Comparison of ENCODE assay signal across 9 mouse cellular contexts in the genomic region with DNA sequence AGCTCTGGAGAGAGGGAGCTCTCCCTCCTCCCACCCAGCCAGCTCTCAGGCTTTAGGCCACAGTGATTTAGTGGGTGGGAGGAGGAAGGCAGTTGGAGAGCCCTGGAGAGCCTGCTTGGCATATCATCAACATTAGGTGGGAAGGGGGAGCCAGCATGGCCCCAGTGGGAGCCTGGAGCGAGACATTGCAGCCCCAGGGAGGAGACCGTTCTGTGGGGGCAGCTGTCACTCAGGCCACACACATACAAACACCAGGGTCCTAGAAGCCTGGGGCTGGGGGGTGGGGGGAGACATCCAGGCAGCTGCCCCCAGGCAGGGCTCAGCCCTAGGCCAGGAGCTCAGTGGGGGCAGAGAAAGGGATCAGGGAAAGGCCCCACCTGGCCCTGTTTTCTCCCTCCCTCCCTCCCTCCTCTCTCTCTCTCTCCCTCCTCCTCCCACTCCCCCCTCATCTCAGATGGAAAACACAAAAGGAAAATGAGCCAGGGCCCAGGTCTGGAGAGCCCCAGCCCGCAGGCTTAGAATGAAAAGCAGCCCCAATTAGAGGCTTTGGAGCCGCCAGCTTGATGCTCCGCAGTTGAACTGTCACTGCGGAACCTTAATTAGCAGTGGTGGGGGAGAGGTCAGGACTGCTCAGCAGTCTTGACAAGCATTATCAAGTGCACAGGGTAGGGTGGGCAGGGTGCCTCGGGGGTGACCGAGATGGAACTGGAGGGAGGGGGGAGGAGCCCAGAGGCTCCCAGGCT.
A peak's percentile ranks its signal among the peaks of the same experiment; 100 is the strongest.
DNase-seq lines count a peak whose midpoint lies in the region; ATAC-seq lines count a peak whose summit lies in the region.
"Had no signal": no experiment of that assay in that cellular context is flagged by ENCODE, and none has a peak within 500 bp of the region (broad histone marks: within the 10 kb centered on the region; RNA-seq: fewer than 3 reads in every experiment).

No protein-coding gene starts in this region.

- peak overlapping the region; percentile 11 for H3K4me2 ChIP-seq in liver, embryonic 11.5 days

- H3K27me3 ChIP-seq in liver, embryonic 11.5 days (replicated peaks; ENCODE audit: control insufficient read depth, insufficient read depth, low read length): no peaks in the 10 kb centered on the region
- H3K27me3 ChIP-seq: Patski had no signal

- intact Hi-C loops in gastrocnemius, postnatal 36 days (cut with DNase I): no loop called here

- H3K9ac ChIP-seq in liver, embryonic 11.5 days (ENCODE audit: low read depth, low read length): 0 out of 2 replicates have a peak overlapping the region, but pooled peaks have one; percentile 31

- H3K27ac ChIP-seq in liver, embryonic 11.5 days (ENCODE audit: low read depth, low read length): peak overlapping the region; percentile 35; the same call in 1 of the 2 replicates

- H3K4me1 ChIP-seq in liver, embryonic 11.5 days (replicated peaks; ENCODE audit: control insufficient read depth, insufficient read depth, low read length): peaks cover 77% of the 10 kb centered on the region

- H3K9me3 ChIP-seq in liver, embryonic 11.5 days (ENCODE audit: control insufficient read depth, low read length): no peaks in the 10 kb centered on the region

- ATAC-seq in erythroid progenitor cell, adult 5-6 weeks (replicated peaks; ENCODE audit: low FRiP score, poor library complexity, severe bottlenecking): 0 out of 2 replicates have a peak, but pooled peaks have one; percentile 4
- ATAC-seq in liver, embryonic 11.5 days (replicated peaks; ENCODE audit: low FRiP score): peak; percentile 65
- ATAC-seq in megakaryocyte progenitor cell, adult 5-6 weeks (replicated peaks; ENCODE audit: poor library complexity): no peak; the same call in 1 of the 2 replicates
- ATAC-seq: Patski had no signal

- 35% methylated on average over 8 of the region's 8 CpGs for WGBS in liver, embryonic 11.5 days

- H3K4me3 ChIP-seq in liver, embryonic 11.5 days (ENCODE audit: low read depth, low read length): no peak overlapping the region; the same call in 1 of the 2 replicates

- peak; percentile 62 to 72 for DNase-seq in kidney, postnatal 4 days
- DNase-seq in kidney, adult 11 months: no peak
- DNase-seq in liver, embryonic 11.5 days (ENCODE audit: low spot score): no peak
- peak; percentile 99 for DNase-seq in retina, postnatal 1 day
- DNase-seq in gastrocnemius, postnatal 36 days: no peak
- DNase-seq in adrenal gland, adult 2 months: no peak

- H3K36me3 ChIP-seq in liver, embryonic 11.5 days (ENCODE audit: control insufficient read depth, insufficient read depth, low read length): no peaks in the 10 kb centered on the region

Comparison
In these comparisons a context has a peak if more than half of its experiments do, and no peak if none do; other contexts are left out.
1. DNase-seq: peak in kidney, postnatal 4 days (2 of 2) and retina, postnatal 1 day (single experiment); none in kidney, adult 11 months (single experiment), liver, embryonic 11.5 days (single experiment), gastrocnemius, postnatal 36 days (0 of 2) and adrenal gland, adult 2 months (single experiment).